Mouse (Mus musculus) hindbrain, embryonic 14.5 days (tissue): Measurements from ENCODE around the gene Hdac4. TPM values are rescaled to one million over a fixed set of nuclear protein-coding genes. Genes with fewer than 3 reads are reported as not detected.

Source experiments
- ATAC-seq: fragments of 200-750 bp; cut with Nextera tagmentation; 2 replicates; pipeline ENCODE4 v1.8.0; 2017; ENCODE audit warnings: moderate number of reproducible peaks, mild to moderate bottlenecking, moderate TSS enrichment, moderate library complexity; ENCODE audit not compliant: low FRiP score
- DNase-seq: peaks from one replicate; pipeline ENCODE4 v3.0.0-alpha.2; 2015; ENCODE audit warnings: low spot score
- H3K27ac ChIP-seq: fragments of 300-500 bp; sonication (generic); 2 replicates; pipeline ENCODE4 v1.5.1; 2014; ENCODE audit warnings: mild to moderate bottlenecking, moderate library complexity
- H3K27me3 ChIP-seq: fragments of 300-500 bp; sonication (generic); 2 replicates; pipeline ENCODE4 v1.6.1; 2014; ENCODE audit warnings: mild to moderate bottlenecking, low read length, mixed read lengths; ENCODE audit not compliant: control insufficient read depth, insufficient read depth
- H3K36me3 ChIP-seq: fragments of 300-500 bp; sonication (generic); replicated peaks from 2 replicates; pipeline ENCODE4 v1.6.1; 2014; ENCODE audit not compliant: control insufficient read depth, insufficient read depth
- H3K4me1 ChIP-seq: fragments of 300-500 bp; sonication (generic); replicated peaks from 2 replicates; pipeline ENCODE4 v1.6.1; 2014; ENCODE audit warnings: antibody characterized with exemption, low read length, mixed read lengths; ENCODE audit not compliant: control insufficient read depth, insufficient read depth
- H3K4me2 ChIP-seq: fragments of 300-500 bp; sonication (generic); replicated peaks from 2 replicates; pipeline ENCODE4 v1.6.1; 2014; ENCODE audit warnings: mild to moderate bottlenecking, moderate library complexity
- H3K4me3 ChIP-seq: fragments of 300-500 bp; sonication (generic); replicated peaks from 2 replicates; pipeline ENCODE4 v1.5.1; 2014; ENCODE audit warnings: mild to moderate bottlenecking, low read length
- H3K9ac ChIP-seq: fragments of 300-500 bp; sonication (generic); 2 replicates; pipeline ENCODE4 v1.6.1; 2014
- H3K9me3 ChIP-seq: fragments of 300-500 bp; sonication (generic); 2 replicates; pipeline ENCODE4 v1.6.1; 2016; ENCODE audit warnings: low read length; ENCODE audit not compliant: control insufficient read depth
- WGBS: fragments of 180-500 bp; shearing (Covaris S2); extraction: QIAGEN DNeasy Blood & Tissue Kit; methylation state at CpG from one replicate; pipeline ENCODE4 v1.1.7; 2014; 5-methylcytosine and 5-hydroxymethylcytosine counted together
- polyA plus RNA-seq: library from polyadenylated mRNA; unstranded; fragments of >200 nt; fragmentation: Nextera tagmentation; extraction: Ambion mirVana; gene quantifications from 2 replicates; pipeline ENCODE4 v1.2.1, GENCODE M21; 2014

Hdac4 gene
- polyA plus RNA-seq, 1 experiment from 2014 or later: 27.5 TPM

DNA sequence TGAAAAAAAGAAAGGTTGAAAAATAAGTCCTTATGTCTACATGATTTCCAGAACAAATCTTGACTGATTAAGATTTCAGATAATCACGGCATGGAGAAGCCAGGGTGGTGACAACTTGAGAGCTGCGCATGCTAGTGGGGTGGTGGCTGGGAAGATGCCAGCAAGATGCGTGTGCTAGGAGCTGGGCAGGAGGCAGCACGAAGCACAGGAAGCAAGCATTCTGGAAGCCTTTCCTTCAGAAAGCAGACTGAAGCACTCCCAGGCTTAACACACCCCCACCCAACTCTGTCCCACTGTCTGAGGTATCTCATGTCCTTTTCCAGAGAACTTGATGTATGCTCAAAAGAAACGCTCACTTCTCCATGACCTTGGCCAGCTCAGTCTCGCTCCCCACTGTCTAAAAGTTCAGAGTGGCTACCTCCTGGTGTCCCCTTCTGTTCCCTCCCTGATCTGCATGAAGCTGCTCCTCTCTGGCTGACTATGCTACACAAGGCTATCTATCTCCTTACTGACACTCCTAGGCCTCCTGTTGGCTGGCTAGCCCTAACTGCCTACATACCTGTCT is 52.1 kb downstream of the Hdac4 start:
- H3K36me3 ChIP-seq: peaks cover 12% of the 10 kb centered on the region
- H3K4me1 ChIP-seq: peaks cover 13% of the 10 kb centered on the region
- H3K9me3 ChIP-seq: no peaks in the 10 kb centered on the region
- no peak overlapping the region for H3K9ac ChIP-seq
- DNase-seq: no peak
- 69% methylated on average over 6 of the region's 6 CpGs for WGBS
- H3K4me3 ChIP-seq: no peak overlapping the region
- no peak overlapping the region for H3K27ac ChIP-seq
- H3K27me3 ChIP-seq: no peaks in the 10 kb centered on the region
- H3K4me2 ChIP-seq: no peak overlapping the region
- no peak for ATAC-seq

DNA sequence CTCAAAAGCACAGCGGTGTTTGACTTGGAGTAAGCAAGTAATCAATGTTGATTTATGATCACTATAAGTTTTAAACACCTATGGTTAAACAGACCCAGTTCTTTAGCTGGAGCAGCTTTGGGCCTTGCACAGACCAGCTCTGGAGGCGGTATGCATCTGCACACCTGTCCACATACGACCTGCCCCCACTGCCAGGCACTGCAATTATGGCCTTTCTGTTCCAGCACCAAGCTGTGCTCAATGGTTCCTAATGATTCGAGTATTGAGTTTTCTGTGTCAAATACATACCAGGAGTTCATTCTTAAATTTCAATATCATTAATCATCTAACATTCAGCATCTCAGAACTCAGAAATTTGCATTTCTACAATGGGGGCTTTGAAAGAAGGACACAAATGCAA is 52.7 kb downstream of the Hdac4 start:
- WGBS: 70% methylated on average over 4 of the region's 4 CpGs
- no peak for DNase-seq
- ATAC-seq: peak; percentile 34; the same call in 1 of the 2 replicates

DNA sequence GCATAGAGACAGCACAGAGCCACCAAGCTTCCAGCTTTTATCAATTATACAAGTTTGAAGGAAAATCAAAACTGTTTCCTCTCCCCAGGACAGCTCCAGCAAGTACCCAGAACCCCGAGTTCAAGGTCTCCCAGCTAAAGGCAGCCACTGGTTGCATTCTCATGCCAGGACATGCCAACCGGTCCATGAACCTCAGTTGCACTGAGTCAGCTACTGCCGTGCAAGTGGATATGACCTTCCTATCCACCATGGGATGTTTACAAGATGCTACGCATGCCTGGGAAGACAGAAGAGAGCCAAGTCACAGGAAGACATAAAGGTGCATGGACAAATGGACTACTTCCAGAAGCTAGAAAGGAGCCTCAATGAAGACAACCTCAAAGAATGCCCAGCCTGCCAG is 56.5 kb downstream of the Hdac4 start:
- H3K27me3 ChIP-seq: no peaks in the 10 kb centered on the region
- H3K27ac ChIP-seq: no peak overlapping the region
- H3K4me2 ChIP-seq: no peak overlapping the region
- H3K4me3 ChIP-seq: no peak overlapping the region
- no peak for DNase-seq
- no peaks in the 10 kb centered on the region for H3K9me3 ChIP-seq
- H3K9ac ChIP-seq: no peak overlapping the region
- H3K36me3 ChIP-seq: no peaks in the 10 kb centered on the region
- WGBS: 96% methylated on average over 4 of the region's 4 CpGs
- H3K4me1 ChIP-seq: peaks cover 18% of the 10 kb centered on the region
- no peak for ATAC-seq

More for the DNA sequence above, 52.7 kb downstream of the Hdac4 start:
- no peak overlapping the region for H3K27ac ChIP-seq
- no peak overlapping the region for H3K4me3 ChIP-seq
- H3K9me3 ChIP-seq: no peaks in the 10 kb centered on the region
- no peak overlapping the region for H3K4me2 ChIP-seq
- no peaks in the 10 kb centered on the region for H3K27me3 ChIP-seq
- no peak overlapping the region for H3K9ac ChIP-seq
- peaks cover 13% of the 10 kb centered on the region for H3K4me1 ChIP-seq
- peaks cover 9% of the 10 kb centered on the region for H3K36me3 ChIP-seq

DNA sequence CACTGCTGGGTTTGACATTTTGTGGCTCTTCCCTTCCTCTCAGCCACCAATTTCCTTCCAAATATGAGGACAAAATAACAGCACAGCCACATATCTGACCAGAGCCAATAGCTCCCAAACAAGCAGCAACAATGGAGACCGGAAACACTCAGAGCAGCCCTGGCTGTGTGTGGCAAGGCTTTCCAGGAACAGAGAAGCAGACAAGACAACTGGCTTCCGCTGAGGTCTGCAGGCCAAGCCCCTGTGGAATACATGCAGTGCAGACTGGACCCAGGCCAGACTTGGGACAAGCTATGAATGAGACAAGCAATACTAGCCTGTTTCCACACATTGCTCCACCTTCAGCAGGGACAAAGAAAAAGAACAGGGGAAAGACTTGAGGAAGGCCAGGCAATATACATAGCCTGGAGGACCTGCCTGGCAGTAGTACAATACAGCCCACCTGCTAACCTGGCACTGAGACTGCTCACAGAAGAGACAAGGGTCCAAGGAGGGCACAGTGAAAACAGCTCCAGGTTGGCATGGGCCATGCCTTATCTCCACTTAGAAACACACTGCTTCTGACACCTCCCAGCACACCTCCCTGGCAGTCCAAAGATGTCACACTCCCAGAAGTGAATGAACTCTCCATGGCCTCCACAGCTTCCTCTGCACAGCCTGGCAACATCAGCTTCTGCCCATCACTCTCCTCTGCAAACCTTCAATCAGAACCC is 58.2 kb downstream of the Hdac4 start:
- H3K4me2 ChIP-seq: no peak overlapping the region
- H3K9me3 ChIP-seq: no peaks in the 10 kb centered on the region
- H3K4me1 ChIP-seq: 0 out of 2 replicates have a peak, but pooled peaks cover 5% of the 10 kb centered on the region
- H3K27ac ChIP-seq: no peak overlapping the region
- H3K4me3 ChIP-seq: no peak overlapping the region
- H3K9ac ChIP-seq: no peak overlapping the region
- DNase-seq: no peak
- 0 out of 2 replicates have a peak, but pooled peaks have one; percentile 34 for ATAC-seq
- no peaks in the 10 kb centered on the region for H3K36me3 ChIP-seq
- 62% methylated on average over 2 of the region's 2 CpGs for WGBS
- no peaks in the 10 kb centered on the region for H3K27me3 ChIP-seq

DNA sequence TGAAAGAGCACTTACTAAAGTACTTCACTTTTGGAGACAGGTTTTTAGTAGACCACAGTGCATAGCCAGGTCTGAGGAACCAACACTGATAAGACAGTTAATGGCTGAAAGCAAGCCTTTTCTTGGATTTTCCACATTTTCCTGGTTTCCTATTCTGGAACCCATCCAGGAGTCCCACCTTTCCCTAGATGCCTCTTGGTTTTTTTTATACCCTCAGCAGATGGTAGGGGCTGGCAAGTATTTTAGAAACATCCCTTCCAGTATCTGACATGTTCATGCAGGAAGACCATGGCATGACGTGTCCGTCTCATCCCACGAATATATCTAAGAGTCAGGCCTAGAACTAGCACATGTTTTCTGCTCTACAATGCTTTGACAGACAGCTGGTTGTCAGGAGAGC is 59.1 kb downstream of the Hdac4 start:
- DNase-seq: no peak
- WGBS: 92% methylated on average over 3 of the region's 3 CpGs
- Histone ChIP-seq H3K9me3 (no peaks in the 10 kb centered on the region), H3K4me3 (no peak overlapping the region), H3K9ac (no peak overlapping the region), H3K27ac (no peak overlapping the region), H3K36me3 (no peaks in the 10 kb centered on the region), H3K27me3 (no peaks in the 10 kb centered on the region), H3K4me1 (0 out of 2 replicates have a peak, but pooled peaks cover 10% of the 10 kb centered on the region), H3K4me2 (no peak overlapping the region)
- ATAC-seq: no peak

DNA sequence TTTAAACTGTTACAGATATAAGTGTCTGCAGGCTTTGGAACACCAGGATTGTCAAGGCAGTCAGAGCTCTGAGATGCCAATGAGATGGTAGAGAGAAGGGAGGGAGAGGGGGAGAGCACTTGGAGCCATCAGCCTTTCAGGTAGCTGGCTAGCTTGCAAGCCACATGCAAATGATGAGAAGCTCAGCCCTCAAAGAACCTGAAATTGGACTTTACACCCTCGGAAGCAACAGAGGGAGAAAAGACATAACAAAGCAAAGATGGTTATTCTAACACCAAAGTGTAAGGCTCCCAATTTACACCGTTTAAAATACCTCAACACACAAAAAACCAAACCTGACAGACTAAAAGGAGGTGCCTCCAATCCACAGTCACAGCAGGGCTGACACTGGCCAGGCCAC is 63.3 kb downstream of the Hdac4 start:
- Histone ChIP-seq H3K4me1 (peaks cover 17% of the 10 kb centered on the region; the same call in 1 of the 2 replicates), H3K27ac (no peak overlapping the region), H3K27me3 (no peaks in the 10 kb centered on the region), H3K4me2 (no peak overlapping the region), H3K9me3 (no peaks in the 10 kb centered on the region), H3K36me3 (no peaks in the 10 kb centered on the region), H3K9ac (no peak overlapping the region), H3K4me3 (no peak overlapping the region)
- DNase-seq (no peak), ATAC-seq (no peak)
- 78% methylated on average over 2 of the region's 2 CpGs for WGBS

DNA sequence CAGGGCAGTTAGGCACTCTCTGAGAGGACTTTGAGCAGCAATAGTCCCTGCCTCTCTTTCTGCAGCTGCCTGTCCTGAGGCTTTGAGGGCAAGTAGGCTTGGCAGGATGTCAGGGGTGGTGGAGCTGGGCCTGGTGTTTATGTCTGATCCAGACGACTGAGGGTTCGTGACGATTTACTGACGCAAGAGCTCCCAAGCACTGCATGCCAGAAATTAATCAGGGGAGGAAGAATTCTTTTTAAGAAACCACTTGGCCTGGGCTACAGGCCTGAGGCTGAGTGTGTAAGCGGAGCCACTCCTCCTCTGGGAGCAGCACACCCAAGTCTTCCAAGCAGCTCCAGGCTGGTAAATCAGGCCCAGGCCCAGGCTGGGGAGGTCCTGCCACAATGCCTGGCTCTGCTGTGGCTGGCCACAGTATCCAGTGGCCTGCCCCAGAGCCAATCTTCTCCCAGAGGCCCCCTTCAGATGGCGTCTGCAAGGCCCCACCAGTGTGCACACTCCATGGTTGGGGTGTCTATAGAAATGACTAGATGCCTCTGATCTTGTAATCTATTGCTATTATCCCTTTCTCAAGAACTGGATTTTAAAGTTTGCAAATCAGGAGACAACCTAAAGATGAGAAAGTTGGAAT is 64.9 kb downstream of the Hdac4 start:
- peak; percentile 39 for DNase-seq
- ATAC-seq: no peak
- Histone ChIP-seq H3K9ac (no peak overlapping the region), H3K4me3 (no peak overlapping the region), H3K27me3 (no peaks in the 10 kb centered on the region), H3K36me3 (no peaks in the 10 kb centered on the region), H3K9me3 (no peaks in the 10 kb centered on the region), H3K4me2 (no peak overlapping the region), H3K4me1 (peaks cover 12% of the 10 kb centered on the region; the same call in 1 of the 2 replicates), H3K27ac (0 out of 2 replicates have a peak overlapping the region, but pooled peaks have one; percentile 1)
- WGBS: 63% methylated on average over 6 of the region's 6 CpGs

DNA sequence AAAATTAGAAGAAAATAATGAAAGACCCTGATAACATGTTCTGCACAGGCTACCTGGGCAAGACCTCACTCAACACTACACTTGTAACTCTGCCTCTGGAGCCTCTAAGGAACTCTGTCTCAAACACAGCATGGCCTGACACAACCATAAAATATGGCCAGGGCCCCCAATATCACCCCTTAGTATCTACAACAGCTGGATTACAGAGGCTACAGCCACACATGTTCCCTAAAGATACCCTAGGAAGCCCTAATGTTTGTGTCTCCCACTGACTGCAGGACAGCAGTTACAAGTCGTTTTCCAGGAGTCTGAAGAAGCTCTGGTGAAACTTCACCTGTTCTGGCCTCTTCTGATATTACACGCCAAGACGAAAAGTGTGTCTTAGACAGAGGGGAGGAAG is 65.7 kb downstream of the Hdac4 start:
- no peaks in the 10 kb centered on the region for H3K36me3 ChIP-seq
- peaks cover 12% of the 10 kb centered on the region; the same call in 1 of the 2 replicates for H3K4me1 ChIP-seq
- 91% methylated on average over 3 of the region's 3 CpGs for WGBS
- no peak overlapping the region for H3K27ac ChIP-seq
- H3K4me2 ChIP-seq: no peak overlapping the region
- no peaks in the 10 kb centered on the region for H3K27me3 ChIP-seq
- ATAC-seq: no peak
- no peak for DNase-seq
- H3K9ac ChIP-seq: no peak overlapping the region
- no peak overlapping the region for H3K4me3 ChIP-seq
- H3K9me3 ChIP-seq: no peaks in the 10 kb centered on the region

DNA sequence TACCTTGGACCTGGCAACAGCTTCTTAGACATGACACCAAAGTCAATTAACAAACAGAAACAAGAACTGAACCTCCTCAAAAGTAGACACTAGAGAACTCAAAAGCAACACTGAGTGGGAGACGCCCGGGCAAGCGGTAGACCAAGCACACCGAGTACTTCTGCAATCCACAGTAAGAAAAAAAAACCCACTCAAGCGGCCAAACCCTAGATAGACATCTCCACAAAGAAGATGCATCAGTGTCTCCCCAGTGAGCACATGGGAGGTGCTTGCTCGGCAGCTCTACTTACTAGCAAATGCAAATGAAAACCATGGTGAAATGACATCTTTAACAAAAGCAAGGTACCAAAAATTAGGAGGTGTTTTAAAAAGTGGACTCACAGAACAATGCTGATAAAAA is 67.7 kb downstream of the Hdac4 start:
- Histone ChIP-seq H3K4me3 (no peak overlapping the region), H3K9me3 (no peaks in the 10 kb centered on the region), H3K36me3 (no peaks in the 10 kb centered on the region), H3K4me1 (peaks cover 12% of the 10 kb centered on the region; the same call in 1 of the 2 replicates), H3K9ac (no peak overlapping the region), H3K4me2 (no peak overlapping the region), H3K27ac (no peak overlapping the region), H3K27me3 (no peaks in the 10 kb centered on the region)
- 87% methylated on average over 6 of the region's 6 CpGs for WGBS
- ATAC-seq (no peak), DNase-seq (no peak)
